9 mouse cellular contexts compared by ENCODE assay signal in genomic region chr17:90455409-90455775, GRCm38 (mm10).
A peak's percentile ranks its signal among the peaks of the same experiment; 100 is the strongest.
DNase-seq lines count a peak whose midpoint lies in the region; ATAC-seq and TF ChIP-seq lines count a peak whose summit lies in the region.
"Had no signal": no experiment of that assay in that cellular context is flagged by ENCODE, and none has a peak within 500 bp of the region (broad histone marks: within the 10 kb centered on the region; RNA-seq: fewer than 3 reads in every experiment).

No protein-coding gene starts in this region.

- peak overlapping the region; percentile 67 for H3K4me2 ChIP-seq in heart, postnatal 0 days (ENCODE audit: low read depth, low read length)
- peak overlapping the region; percentile 95 for H3K4me2 ChIP-seq in limb, embryonic 11.5 days (ENCODE audit: low read depth, severe bottlenecking)
- peak overlapping the region; percentile 78 for H3K4me2 ChIP-seq in neural tube, embryonic 15.5 days

- peak overlapping the region; percentile 43 for H3K4me3 ChIP-seq in heart, postnatal 0 days (ENCODE audit: low read depth, low read length)
- H3K4me3 ChIP-seq in limb, embryonic 11.5 days (ENCODE audit: low read depth, low read length) = peak overlapping the region; percentile 34
- peak overlapping the region; percentile 73 for H3K4me3 ChIP-seq in neural tube, embryonic 15.5 days (replicated peaks)
- H3K4me3 ChIP-seq: erythroblast, embryonic 14.5 days had no signal

- H3K9ac ChIP-seq in heart, postnatal 0 days (replicated peaks; ENCODE audit: low read depth, low read length) = no peak overlapping the region
- peak overlapping the region; percentile 51 for H3K9ac ChIP-seq in limb, embryonic 11.5 days (ENCODE audit: low read length)
- peak overlapping the region; percentile 83 for H3K9ac ChIP-seq in neural tube, embryonic 15.5 days (replicated peaks)

- H3K4me1 ChIP-seq in heart, postnatal 0 days (ENCODE audit: control insufficient read depth, insufficient read depth) = 0 out of 2 replicates have a peak, but pooled peaks cover 4% of the 10 kb centered on the region
- H3K4me1 ChIP-seq in limb, embryonic 11.5 days (ENCODE audit: control insufficient read depth, insufficient read depth, low read length) = no peaks in the 10 kb centered on the region
- H3K4me1 ChIP-seq in neural tube, embryonic 15.5 days = peaks cover 22% of the 10 kb centered on the region

- H3K9me3 ChIP-seq in heart, postnatal 0 days (replicated peaks; ENCODE audit: control insufficient read depth, low read length) = no peaks in the 10 kb centered on the region
- no peaks in the 10 kb centered on the region for H3K9me3 ChIP-seq in limb, embryonic 11.5 days (ENCODE audit: control insufficient read depth, low read length)
- H3K9me3 ChIP-seq in neural tube, embryonic 15.5 days (replicated peaks) = no peaks in the 10 kb centered on the region

- no peak for DNase-seq in frontal cortex, postnatal 25 days (ENCODE audit: low spot score in 2 of 2)
- peak; percentile 11 for DNase-seq in urinary bladder, postnatal 10 days (ENCODE audit: low spot score)
- DNase-seq in urinary bladder, adult 2 months (ENCODE audit: low spot score) = no peak
- DNase-seq in heart, postnatal 0 days (ENCODE audit: low spot score) = no peak
- DNase-seq in limb, embryonic 11.5 days (ENCODE audit: low spot score) = no peak
- DNase-seq in spleen, postnatal 14 days (ENCODE audit: low spot score in 2 of 2) = no peak

- peak; percentile 25; the same call in 1 of the 2 replicates for ATAC-seq in frontal cortex, adult (ENCODE audit: low TSS enrichment)
- no peak for ATAC-seq in heart, postnatal 0 days (ENCODE audit: insufficient read depth, low read depth)
- ATAC-seq in limb, embryonic 11.5 days (ENCODE audit: insufficient number of reproducible peaks, low FRiP score, low TSS enrichment, low read depth) = peak; percentile 67; the same call in 1 of the 2 replicates
- peak; percentile 61 for ATAC-seq in neural tube, embryonic 15.5 days (ENCODE audit: low FRiP score)

- no peak overlapping the region for H3K27ac ChIP-seq in heart, postnatal 0 days (ENCODE audit: low read depth)
- no peak overlapping the region for H3K27ac ChIP-seq in limb, embryonic 11.5 days (replicated peaks; ENCODE audit: low read depth, low read length)
- H3K27ac ChIP-seq in neural tube, embryonic 15.5 days (replicated peaks) = peak overlapping the region; percentile 93

- peaks cover 37% of the 10 kb centered on the region for H3K27me3 ChIP-seq in heart, postnatal 0 days (ENCODE audit: control insufficient read depth, insufficient read depth, low read length)
- peaks cover 23% of the 10 kb centered on the region for H3K27me3 ChIP-seq in limb, embryonic 11.5 days (ENCODE audit: control insufficient read depth, insufficient read depth, low read length)
- H3K27me3 ChIP-seq in neural tube, embryonic 15.5 days (replicated peaks) = no peaks in the 10 kb centered on the region

- under 1% methylated on average over 23 of the region's 23 CpGs for WGBS in heart, postnatal 0 days
- WGBS in limb, embryonic 11.5 days = under 1% methylated on average over 23 of the region's 23 CpGs
- under 1% methylated on average over 23 of the region's 23 CpGs for WGBS in neural tube, embryonic 15.5 days

- no peak for TF ChIP-seq EP300 in heart, postnatal 0 days (IDR thresholded peaks at IDR 0.05; ENCODE audit: low read depth)

- no peak for TF ChIP-seq CTCF in heart, postnatal 0 days (IDR thresholded peaks at IDR 0.05; ENCODE audit: low read depth)

- no peaks in the 10 kb centered on the region for H3K36me3 ChIP-seq in heart, postnatal 0 days (replicated peaks; ENCODE audit: control insufficient read depth, insufficient read depth, low read length)
- H3K36me3 ChIP-seq in limb, embryonic 11.5 days (ENCODE audit: control insufficient read depth, insufficient read depth, low read length) = no peaks in the 10 kb centered on the region
- H3K36me3 ChIP-seq in neural tube, embryonic 15.5 days = no peaks in the 10 kb centered on the region
